Mouse (Mus musculus) R1 (cell line): ENCODE measurements at regions not wholly inside any gene's neighbourhood (a gene's known extent, or its start where the extent isn't known, plus 50 kb on each side); places are given as distances from the start of the nearest gene placed in this dataset.
"Not testable (repeated sequence)": the region's sequence is repeated elsewhere in the genome, so short reads cannot be mapped to it uniquely, and the experiment has no call there.

Source experiments
- DNase-seq: peaks from one replicate; pipeline ENCODE4 v3.0.0-alpha.2; 2018; ENCODE audit warnings: low read depth, low spot score

GRCm38 (mm10) chr7:69167456-69167855 lies 418.4 kb upstream of the Arrdc4 start:
- no peak for DNase-seq

DNA sequence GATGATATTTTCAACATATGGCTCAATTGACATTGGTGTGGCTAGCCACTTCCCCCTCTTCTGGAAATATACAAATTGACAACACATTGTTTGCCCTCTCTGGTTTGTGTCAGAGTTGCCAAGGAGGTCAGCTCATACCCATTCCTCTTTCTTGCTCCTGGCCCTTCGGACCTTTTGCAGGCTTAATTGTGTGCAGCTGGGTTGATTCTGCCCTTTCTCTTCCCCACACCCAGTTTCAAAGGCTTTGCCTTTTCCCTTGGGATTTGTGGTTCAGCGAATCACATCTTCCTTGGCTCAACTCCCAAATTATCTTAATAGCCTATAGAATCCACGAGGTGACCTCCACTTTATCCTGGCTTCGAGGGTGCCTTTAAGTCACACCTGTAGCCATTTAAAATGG lies 412.9 kb upstream of the Arrdc4 start:
- no peak for DNase-seq

DNA sequence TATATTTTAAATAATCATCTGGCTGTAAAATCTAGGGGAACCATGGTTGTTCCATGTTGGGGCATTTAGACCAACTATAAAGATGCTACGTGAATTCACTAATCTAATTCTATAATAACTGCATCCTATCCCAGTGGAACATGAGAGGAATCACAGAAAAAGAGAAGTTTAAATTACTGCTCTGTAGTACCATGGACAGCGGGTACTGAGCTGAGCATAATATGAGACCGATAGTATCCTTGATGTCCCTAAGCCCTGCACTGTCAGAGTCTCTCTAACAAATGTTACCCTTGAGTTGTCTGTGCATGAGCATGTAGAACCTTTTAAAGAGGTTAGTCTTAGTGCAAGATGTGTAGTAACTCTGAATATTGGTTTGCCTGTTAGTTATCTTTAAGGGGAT lies 393.3 kb upstream of the Arrdc4 start:
- DNase-seq: no peak

DNA sequence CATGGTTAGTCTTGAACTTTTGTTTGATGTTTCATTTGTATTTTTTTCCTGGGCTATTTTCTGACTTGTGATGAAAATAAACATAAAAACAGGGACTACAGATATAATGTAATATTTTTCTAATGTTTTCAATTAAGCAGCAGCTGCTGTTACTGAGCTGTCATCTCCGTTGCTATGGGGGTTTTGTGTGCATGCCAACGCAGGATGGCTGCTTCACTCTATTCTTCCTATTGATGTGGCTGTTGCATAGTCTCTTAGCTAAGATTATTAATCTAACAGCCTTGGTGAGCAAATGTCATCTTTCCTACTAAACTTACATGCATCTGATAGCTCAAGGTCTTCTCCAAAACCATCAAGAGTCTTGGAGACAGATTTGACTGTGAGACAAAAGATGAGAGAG lies 384.4 kb upstream of the Arrdc4 start:
- DNase-seq: no peak

DNA sequence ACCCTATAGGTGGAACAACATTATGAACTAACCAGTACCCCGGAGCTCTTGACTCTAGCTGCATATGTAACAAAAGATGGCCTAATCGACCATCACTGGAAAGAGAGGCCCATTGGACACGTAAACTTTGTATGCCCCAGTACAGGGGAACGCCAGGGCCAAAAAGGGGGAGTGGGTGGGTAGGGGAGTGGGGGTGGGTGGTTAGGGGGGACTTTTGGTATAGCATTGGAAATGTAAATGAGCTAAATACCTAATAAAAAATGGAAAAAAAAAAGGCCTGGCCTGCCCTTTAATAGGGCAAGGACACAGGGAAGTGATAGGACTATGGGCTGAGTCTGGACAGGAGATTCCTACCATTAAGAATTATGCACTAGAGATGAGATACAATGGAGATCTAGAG lies 352.7 kb upstream of the Arrdc4 start:
- DNase-seq: not testable (repeated sequence)

DNA sequence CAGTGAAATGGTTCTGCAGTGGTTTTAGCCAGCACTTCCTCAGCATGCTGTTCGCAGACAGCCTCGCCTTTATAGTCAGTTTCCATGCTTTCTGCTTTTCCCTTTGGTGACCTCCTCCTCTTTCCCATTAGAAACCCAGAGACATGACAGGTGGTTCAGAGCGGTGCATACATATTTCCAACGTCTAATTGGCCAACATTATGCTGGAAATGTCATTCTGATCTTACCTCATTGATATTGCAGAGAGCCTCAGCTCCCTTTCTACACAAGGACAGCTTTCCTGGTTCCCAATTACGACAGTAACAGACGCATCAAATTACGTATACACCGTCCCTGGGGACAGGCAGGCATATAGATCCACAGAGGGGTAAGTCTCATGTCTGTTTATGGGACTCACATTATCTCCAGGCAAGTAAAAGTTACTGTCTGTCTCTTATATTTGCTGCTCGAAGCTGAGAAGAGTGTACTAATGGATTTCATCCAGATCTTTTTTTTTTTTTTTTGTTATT lies 348.6 kb upstream of the Arrdc4 start:
- no peak for DNase-seq

DNA sequence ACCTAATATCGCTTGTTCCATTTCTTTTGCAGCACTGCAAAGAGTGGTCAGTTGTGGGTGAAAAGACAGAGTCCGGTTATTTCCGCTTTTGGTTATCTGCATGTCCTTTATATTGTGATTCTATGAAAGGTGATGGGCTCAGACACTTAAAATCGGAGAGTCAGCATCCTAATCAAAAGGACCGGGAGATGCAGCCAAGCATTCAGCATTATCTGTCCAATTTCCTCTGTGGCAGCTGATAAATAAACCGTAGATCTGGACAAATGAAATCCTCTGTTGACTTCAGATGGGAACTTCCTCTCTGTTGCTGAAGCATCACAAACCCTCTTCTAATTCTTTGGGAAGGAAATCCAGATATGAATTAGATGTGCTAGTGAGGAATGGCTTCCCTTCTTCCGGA lies 325.7 kb upstream of the Arrdc4 start:
- no peak for DNase-seq

DNA sequence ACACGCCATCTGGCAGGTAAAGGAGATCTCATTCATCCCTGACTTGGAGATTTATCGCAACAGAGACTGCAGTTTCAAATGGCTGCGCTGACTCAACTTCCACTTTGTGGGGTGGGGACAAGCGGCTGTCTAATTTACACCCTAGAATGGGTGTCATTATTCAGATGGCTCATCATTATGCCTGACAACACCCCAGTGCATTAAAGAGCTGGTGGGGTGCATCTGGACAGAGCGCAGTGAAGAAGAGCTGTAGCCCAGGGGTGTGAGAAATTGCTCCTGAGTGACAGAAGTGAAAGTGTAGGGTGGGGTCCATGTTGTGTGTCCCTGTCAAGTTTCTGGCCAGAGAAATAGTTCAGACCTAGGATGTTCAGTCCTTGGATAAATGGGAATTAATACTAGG lies 314.0 kb upstream of the Arrdc4 start:
- no peak for DNase-seq

DNA sequence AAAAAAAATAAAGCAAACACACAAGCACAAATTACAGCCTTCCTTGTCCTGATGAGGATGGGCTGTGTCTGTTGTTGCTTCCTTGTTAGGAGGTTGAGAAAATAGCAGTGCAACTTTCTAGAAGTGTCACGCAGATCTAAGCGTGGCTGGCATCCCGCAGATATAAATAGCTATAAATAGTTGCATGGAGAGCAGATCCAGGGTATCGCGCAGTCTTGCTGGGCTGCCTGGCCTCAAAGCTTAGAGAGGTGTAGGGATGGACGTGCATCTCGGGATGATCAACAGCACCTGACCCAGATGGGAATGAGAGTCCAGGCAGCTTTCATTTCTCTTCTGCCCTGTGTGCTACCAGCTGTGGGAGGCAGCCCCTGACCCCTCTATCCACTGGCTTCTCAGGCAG lies 313.5 kb upstream of the Arrdc4 start:
- DNase-seq: no peak

GRCm38 (mm10) chr7:69062094-69062493 lies 313.1 kb upstream of the Arrdc4 start:
- DNase-seq: no peak

- DNase-seq: no peak
Observed at GRCm38 (mm10) chr7:69061242-69061641, 312.2 kb upstream of the Arrdc4 start.

GRCm38 (mm10) chr7:69016575-69016974 lies 267.5 kb upstream of the Arrdc4 start:
- no peak for DNase-seq

- DNase-seq: no peak
Observed at GRCm38 (mm10) chr7:69015047-69015446, 266.0 kb upstream of the Arrdc4 start.

- no peak for DNase-seq
Observed at GRCm38 (mm10) chr7:69007237-69007636, 258.2 kb upstream of the Arrdc4 start.

DNA sequence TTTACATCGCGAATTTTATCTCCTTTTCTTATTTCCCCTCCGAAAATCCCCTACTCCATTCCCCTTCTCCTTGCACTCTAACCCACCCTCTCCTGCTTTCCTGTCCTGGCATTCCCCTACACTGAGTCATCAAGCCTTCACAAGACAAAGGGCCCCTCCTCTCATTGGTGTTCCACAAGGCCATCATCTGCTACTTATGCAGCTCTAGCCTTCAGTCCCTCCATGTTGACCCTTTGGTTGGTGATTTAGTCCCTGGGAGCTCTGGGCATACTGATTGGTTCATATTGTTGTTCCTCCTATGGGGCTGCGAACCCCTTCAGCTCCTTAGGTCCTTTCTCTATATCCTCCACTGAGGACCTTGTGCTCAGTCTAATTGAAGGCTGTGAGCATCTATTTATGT lies 239.0 kb upstream of the Arrdc4 start:
- no peak for DNase-seq

DNA sequence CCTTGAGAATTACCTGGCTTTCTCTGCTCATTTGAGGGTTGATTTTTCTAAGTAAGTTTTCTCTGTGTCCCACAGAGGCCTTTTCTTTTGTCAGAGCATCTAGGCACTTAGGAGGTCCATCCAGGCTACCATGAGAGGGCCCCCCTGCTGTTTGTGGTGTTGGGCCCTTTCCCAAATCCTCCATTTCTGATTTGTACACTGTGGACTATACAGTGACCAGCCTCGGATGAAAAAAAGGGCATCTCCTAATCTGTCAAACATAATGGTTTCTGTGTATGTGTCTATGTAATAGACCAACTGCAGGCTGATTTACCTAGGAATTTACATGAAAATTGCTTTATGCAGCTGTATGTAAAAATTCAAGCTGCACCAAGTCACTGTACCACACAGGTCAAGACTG lies 234.9 kb upstream of the Arrdc4 start:
- no peak for DNase-seq

DNA sequence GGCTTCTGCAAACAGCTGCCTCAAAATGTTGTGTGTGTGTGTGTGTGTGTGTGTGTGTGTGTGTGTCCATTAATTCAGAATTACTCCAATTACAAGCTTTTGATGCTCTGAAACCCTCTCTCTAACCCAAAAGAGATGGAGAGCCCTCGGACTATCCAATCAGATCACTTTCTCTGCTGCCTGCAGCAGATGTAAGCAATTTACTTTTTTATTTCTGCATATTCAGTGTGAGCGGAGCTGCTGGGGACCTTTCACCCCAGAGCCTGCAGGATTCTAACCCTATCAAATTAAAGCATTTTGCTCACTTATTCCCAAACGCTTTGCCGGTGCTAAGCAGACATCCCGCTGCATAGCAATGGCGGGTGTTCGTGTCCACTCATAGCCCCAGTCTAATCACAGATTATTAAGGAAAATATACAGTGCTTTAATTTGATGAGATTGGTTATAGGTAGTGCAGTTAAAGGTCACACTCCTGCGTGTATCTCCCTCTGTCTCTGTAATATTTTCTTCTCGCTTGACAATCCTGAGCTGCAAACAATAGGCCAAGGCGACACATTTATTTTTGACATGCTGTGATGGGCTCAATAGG lies 234.0 kb upstream of the Arrdc4 start:
- DNase-seq: no peak

DNA sequence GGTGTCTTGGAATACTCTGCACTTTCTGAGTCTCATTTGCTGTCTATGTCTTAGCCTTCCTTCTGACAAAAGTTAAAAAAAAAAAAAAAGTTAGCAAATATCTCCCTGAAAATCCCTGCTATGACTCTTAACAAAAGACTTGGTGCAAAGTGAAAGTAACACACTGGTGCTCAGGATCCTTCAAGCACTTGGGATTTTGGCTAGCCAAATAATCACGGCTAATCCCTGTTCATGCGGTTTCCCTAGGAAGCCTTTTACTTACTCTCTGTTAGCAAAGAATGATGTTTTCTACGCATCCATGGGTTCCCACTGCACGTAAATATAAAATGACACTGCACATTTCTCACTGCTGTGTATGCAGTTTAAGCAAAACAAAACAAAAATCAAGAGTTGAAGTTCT lies 229.5 kb upstream of the Arrdc4 start:
- no peak for DNase-seq

DNA sequence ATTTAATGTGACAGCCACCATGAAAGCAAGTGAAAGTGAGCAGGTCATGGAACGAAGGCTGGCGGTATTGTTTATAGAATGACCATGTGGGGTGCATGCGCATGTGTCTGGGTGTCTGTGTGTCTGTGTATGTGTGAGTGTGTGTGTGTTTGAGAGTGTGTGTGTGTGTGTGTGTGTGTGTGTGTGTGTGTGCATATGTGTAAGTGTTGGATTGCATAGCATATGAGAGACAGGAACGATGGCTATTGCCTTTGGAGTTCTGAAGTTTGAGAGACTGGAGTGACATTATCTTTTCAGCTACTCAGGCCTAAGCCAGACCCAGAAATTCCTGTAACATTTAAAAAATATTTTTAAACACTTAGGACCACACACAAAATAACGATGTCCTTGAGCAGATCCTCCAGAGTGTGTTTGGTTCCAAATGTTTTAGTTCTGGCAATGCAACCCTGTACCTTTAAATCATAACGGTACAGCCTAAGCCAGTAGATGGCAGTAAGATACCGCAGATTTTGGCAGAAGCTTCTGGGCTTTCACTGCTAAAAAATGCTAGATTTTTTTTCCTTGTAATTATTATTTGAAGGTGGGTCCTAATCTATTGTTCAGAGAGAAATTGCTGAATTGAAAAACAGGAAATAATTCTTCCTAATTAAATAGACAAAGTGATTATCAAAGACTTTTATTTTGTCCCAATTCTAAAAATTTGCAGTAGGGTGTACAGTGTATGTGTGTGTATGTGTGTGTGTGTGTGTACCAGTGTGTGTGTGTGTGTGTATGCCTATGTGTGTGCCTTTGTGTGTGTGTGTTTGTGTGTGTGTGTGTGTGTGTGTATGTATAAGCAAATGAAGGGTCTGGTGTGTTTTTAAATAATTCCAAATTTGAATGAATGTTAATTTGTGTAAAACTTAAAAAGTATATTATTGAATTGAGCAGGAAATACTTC lies 228.0 kb upstream of the Arrdc4 start:
- DNase-seq: peak; percentile 14

- no peak for DNase-seq
Observed at GRCm38 (mm10) chr7:68975956-68976355, 226.9 kb upstream of the Arrdc4 start.

DNA sequence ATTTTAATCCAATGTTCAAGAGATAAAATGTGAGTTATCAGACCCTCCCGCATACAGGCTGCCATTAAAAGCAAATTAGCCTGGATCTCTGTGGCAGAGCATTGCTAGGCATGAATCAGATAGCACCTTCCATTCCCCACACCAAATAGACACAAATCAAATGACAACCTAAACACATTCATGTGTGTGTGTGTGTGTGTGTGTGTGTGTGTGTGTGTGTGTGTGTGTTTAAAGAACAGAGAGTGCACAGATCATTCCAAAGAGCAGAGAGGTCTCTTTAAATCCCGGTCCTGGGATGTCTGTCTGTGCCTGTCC lies 226.5 kb upstream of the Arrdc4 start:
- no peak for DNase-seq

- peak; percentile 13 for DNase-seq
Observed at GRCm38 (mm10) chr7:68974761-68975579, 225.9 kb upstream of the Arrdc4 start.
